Mouse (Mus musculus): ENCODE measurements around the gene Slc22a14.
"Not testable (repeated sequence)": the region's sequence is repeated elsewhere in the genome, so short reads cannot be mapped to it uniquely, and the experiment has no call there.

Gene Slc22a14

DNA sequence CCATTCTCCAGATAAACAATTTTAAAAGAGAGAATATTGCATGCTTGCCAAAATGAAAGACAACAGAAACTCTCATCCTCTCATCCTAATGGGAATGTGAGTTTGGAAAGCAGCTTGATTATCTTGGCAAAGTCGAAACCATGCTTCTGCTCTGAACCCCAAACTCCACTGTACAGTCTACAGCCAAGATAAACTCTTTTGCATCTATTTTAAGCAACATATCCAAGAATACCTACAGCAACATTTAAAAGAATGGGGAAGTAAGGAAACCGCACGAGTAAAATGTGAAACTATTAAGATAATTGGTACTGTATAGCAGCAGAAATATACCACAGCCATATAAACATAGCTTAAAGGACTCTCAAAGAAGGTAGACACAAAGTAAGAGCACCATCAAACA is 36.9 kb downstream of the Slc22a14 start:
- ATAC-seq (ENCODE audit: insufficient number of reproducible peaks, low FRiP score, low TSS enrichment), result no peak

DNA sequence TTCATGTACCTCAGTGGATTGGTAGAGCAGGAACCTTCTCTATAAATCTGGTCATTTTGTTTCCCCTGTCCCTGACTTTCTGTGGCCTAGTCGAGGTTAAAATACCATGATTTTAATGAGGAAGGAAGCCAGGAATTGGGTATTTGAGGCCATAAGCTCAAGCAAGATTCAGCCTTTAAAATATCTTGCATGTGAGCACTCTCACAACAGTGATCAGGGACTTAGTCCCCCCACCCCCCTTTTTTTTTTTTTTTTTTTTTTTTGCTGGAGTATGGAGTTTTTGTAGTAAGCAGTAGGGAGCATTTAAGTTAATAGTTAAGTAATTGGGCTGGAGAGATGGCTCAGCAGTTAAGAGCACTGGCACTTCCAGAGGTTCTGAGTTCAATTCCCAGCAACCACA is 41.2 kb downstream of the Slc22a14 start:
- no peak for ATAC-seq (ENCODE audit: insufficient number of reproducible peaks, low FRiP score, low TSS enrichment)

DNA sequence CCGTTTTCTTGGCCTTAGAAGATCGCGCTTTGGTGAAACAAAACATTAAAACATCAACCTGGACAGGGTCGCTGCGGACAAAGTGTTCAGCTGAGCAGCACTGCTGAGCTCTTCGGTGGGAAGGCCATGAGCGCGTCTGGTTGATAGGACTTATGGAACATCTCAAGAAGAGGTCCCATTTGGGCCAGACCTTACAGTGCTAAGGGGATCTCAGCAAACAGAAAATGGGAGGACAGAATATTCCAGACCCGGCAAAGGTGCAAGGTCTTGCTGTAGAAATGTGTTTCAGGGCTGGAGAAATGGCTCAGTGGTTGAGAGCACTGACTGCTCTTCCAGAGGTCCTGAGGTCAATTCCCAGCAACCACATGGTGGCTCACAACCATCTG is 42.1 kb downstream of the Slc22a14 start:
- ATAC-seq (ENCODE audit: insufficient number of reproducible peaks, low FRiP score, low TSS enrichment), result no peak

DNA sequence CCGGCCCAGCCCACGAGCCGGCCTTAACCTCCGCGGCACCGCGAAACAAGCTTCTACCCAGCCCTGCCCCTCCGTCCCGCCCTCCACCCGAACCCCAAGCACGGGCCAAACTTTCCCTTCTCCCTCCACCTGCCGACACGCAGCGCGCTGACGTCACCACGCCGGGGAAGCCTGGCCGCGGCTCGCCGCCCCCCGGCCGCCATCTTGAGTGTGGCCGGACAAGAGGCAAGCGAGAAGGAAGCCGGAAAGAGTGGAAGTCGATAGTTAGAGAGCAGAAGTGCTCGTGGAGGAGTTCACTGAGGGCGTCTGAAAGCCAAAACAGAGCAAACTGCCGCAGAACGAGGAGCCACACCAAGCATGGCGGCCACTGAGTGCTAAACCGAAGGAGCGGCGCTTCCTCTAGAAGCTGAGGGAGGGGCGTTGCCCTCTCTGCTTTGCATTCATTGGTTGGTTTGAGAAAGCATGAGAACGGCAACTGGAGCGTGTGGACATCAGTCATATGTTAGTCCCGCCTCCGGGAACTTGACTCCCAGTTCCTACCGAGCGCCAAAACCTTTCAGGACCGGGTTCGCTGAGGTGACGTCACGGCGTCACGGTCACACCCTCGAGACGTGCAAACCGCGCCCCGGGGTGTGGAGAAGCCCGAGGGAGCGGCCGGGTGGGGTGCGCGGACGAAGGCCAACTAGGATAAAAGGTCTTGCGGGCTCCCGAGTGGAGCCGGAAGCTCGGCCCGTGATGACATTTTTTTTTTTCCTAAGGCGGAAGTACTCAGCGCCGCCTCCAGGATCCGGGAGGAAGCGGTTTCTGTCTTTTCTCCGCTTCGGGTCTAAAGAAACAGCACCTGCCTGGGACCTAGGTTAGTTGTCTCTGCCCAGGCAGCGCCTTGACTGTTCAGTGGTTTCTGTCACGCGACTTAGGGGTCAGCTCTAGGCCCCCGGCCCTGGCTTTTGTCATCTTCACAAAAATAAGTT is 42.8 kb downstream of the Slc22a14 start, which contains the start of gene Oxsr1:
Gene Oxsr1, minus strand, starts transcription at position 139 of the 971 bp plus-strand sequence.
- peak; percentile 97 for ATAC-seq (ENCODE audit: insufficient number of reproducible peaks, low FRiP score, low TSS enrichment)

DNA sequence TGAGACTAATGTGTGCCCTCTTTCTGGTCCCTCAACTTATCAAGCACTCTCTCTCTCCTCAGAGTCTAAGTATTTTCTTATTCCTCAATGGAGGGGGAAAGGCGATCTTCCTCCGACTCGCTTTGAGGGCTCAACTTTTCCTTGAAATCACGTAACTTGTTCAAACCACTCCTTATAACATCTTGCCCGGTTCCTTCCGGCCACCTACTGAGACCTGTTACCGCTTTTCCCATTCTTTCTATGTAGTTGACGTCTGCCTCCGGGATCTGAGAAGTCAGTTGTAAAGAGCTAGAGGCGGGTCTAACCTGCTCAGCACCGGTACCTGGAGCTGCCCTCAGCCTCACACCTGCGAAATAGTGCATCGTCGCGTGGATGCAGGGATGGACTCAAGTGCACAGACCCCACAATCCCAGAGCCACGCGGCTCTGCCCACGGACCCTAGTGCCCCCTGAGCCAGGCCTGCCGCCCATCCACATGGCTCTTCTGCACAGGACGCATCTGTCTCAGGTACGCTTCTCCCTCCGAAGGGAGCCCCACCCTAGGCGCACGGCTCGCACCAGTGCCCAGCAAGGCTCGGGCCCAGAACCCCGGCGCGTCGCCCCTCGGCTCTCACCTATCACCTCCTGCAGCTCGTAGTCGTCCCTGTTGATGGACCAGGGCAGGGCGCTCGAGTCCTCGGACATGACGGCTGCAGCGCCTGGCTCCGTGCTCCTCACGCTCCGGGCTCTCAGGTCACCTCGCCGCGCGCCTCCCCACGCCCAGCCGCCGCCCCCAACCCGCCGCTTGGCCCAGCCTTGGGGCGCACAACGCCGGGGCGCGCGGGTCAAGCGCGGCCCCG is 43.7 kb downstream of the Slc22a14 start:
- peak; percentile 20 for ATAC-seq (ENCODE audit: insufficient number of reproducible peaks, low FRiP score, low TSS enrichment)

DNA sequence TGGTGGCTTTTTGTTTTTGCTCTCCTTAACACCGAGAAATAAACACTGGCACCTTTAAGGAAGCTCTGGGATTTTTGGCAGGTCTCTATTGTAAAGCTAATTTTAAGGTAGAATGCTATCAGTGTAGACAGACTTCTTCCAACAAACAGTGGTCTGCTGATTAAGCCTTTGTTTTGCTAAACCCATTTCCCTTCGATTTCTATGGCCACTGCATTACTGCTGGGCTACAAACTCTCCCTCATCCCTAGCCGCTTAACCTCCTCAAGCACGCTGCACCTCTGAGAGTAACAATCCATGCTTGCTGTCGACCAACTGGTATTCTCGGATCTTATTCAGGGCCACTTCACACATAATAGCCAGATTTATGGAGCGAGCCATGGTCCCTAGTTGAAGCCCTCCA is 44.4 kb downstream of the Slc22a14 start:
- no peak for ATAC-seq (ENCODE audit: insufficient number of reproducible peaks, low FRiP score, low TSS enrichment)

DNA sequence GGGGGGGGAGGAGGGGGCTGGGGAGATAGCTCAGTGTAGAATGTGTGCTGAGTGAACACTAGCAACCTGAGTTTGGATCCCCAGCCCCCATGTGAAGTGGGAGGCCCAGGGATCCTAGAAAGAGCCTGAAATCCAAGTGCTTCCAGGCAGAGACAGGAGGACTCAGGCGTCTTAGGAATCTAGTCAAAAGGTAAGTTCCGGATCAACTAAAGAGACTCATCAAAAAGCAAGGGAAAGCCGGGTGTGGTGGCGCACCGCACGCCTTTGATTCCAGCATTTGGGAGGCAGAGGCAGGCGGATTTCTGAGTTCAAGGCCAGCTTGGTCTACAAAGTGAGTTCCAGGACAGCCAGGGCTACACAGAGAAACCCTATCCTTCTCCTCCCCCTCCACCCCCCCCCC is 44.9 kb downstream of the Slc22a14 start:
- ATAC-seq (ENCODE audit: insufficient number of reproducible peaks, low FRiP score, low TSS enrichment), result no peak

DNA sequence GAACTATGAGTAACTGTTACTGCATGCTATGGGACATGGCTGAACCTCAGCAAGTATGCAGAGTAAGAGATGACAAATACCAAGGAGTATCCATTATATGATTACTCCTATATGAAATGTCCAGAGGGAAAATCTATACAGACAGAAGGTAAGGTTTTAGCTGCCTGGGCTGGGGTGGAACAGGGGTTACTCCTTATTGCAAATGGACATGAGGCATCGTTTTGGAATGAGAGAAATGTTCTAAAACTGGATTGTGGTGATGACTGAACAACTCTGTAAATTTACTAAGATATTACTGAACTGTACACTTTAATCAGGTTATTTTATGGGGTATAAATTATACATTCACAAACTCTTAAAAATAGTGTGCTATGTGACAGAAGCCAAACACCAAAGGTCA is 46.5 kb downstream of the Slc22a14 start:
- ATAC-seq (ENCODE audit: insufficient number of reproducible peaks, low FRiP score, low TSS enrichment), result no peak

DNA sequence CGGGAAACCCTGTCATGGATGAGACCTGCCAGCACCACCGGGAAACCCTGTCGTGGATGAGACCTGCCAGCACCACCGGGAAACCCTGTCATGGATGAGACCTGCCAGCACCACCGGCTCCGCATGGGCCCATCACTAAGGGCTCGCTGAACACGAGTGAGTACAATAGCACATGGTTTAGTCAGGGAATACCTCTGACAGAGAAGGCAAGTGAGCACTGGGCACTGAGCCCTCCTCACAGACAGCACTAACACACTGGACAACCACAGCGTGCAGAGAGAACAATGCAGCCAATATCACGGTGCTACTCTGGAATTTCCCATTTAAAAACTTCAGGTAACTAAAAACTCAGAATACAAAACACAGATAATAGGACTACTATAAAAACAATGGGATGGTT is 52.3 kb downstream of the Slc22a14 start:
- ATAC-seq (ENCODE audit: insufficient number of reproducible peaks, low FRiP score, low TSS enrichment), result peak; percentile 40; the same call in 1 of the 2 replicates

DNA sequence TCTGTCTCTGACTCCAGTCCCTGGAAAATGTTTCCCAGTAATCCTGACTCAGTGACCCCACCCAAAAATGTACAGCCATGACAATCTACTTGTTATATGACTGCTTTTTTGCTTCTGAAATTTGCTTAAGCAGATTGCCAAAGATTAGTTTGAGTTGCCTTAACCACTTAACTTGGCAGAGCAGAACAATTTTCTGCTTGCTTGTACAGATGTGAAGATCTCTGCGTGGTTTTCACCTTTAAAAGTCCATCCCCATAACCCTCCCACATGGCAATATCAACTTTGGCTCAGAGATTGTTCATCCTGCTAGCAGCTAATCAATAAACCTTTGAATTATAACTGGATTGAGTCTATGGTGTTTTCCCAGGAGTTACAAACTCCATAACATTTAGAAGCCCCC is 56.3 kb downstream of the Slc22a14 start:
- ATAC-seq (ENCODE audit: insufficient number of reproducible peaks, low FRiP score, low TSS enrichment), result no peak

DNA sequence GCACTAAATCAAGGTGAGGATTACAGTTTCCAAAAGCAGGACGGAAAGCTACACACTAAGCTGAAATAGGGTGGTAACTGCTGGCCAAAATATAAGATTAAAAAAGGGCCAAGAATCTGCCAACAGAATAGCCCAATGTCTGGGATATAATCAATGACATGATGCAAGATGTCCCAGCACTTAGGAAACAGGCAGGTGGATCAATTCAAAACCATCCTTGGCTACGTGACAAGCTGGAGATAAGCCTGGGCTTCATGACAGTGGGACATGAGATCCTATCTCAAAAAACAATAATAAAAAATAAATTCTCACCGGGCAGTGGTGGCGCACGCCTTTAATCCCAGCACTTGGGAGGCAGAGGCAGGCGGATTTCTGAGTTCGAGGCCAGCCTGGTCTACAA is 59.5 kb downstream of the Slc22a14 start:
- ATAC-seq (ENCODE audit: insufficient number of reproducible peaks, low FRiP score, low TSS enrichment), result no peak

DNA sequence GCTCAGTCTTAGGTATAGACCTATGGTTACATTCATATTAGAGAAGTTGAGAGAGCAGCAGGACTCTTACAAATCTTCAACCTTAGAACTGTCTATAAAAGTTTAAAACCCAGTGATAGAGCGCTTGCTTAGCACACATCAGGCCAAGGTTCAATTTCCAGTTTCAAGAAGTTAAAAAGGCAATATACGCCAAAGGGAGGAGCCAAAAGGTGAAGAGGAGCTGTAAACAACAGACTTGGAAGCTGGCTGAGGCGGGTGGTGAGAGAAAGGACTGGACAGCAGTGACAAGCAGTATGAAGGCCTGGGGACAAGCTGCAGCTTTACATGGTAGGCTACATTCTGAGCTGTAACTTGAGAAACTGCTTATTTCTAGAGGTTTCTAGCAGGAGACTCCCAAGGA is 66.8 kb downstream of the Slc22a14 start:
- no peak for ATAC-seq (ENCODE audit: insufficient number of reproducible peaks, low FRiP score, low TSS enrichment)

DNA sequence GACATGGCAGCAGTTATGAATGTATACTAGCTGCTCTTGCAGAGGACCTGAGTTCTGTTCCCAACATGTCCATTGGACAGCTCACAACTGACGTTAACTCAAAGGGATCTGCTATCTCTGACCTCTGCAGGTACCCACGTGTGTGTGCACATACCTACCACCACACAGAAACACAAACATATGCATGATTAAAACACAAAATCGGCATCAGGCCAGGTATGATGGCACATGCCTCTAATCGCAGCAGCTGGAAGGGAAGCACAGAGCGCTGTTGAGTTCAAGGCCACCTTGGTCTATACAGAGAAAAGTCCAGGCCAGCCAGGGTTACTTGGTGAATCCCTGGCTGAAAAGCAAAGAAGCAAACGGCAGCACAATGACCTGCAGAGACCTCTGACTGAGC is 67.7 kb downstream of the Slc22a14 start:
- no peak for ATAC-seq (ENCODE audit: insufficient number of reproducible peaks, low FRiP score, low TSS enrichment)

DNA sequence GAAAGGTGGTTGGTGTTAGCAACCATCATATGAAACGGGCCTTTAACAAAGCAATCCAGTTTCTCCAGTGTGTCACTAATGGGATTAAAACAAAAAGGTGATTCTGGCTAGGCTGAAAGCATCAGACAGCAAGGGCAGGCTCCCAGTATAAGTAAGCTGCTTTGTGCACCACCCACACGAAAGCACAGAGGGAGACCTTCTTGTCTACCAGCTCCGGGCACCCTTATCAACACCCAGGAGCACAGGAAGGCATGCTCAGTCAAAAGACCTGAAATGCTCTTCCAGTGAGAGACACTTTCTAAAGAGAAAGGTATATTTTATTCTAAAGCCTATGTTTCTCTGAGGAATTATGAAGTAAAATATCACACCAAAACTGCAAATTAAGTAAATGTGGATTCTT is 74.6 kb downstream of the Slc22a14 start:
- no peak for ATAC-seq (ENCODE audit: insufficient number of reproducible peaks, low FRiP score, low TSS enrichment)

DNA sequence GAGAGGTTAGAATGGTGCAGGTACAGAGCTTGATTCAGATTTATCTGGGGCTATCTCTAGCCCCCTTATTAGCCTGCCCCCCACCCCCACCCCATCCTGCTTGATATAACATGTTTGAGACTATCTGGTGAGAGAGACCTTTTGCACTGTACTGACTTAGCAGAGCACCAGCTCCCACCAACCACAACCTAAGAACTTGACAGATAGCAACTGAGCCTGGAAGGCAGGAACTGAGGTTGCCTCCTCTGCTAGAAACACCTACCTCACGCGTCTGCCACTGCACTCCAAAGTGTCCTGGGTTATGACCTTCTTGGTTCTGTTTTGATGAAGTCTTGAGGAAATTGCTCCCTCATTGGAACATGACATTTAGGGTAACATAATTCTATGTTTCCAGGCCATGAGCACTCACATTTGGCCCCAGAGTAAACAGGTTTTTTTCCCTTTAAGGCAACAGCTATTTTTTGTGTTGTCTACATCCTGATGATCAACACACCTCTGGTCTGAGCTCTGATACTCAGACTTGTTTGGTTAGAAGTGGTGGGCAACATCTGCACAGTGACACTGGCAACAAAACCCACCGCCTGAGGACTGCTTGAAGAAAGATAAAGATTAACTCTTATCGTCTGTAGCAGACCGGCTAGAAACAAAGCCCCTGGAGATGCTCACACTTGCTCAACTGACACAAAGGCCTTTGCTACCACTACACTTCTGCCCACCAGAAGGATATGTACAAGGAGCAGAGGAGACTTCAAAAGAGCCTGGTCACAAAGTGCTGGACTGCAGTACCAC is 84.3 kb downstream of the Slc22a14 start:
- ATAC-seq (ENCODE audit: insufficient number of reproducible peaks, low FRiP score, low TSS enrichment), result no peak

DNA sequence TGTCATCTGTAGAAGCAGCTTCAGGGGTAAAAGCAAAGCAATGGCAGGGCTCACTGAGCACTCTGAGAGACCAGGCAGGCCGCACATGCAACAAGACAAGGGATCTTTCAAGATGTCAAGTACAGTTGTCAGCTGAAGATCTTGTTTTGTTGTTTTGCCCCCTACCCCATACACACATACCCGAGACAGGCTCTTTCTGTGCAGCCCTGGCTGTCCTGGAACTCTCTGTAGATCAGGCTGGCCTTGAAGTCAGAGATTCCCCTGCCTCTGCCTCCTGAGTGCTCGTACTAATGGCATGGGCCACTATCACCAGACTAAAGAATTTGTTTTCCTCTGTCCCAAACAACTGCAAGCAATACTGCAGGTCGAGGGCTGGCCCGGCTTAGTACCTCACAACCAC is 87.3 kb downstream of the Slc22a14 start:
- no peak for ATAC-seq (ENCODE audit: insufficient number of reproducible peaks, low FRiP score, low TSS enrichment)

DNA sequence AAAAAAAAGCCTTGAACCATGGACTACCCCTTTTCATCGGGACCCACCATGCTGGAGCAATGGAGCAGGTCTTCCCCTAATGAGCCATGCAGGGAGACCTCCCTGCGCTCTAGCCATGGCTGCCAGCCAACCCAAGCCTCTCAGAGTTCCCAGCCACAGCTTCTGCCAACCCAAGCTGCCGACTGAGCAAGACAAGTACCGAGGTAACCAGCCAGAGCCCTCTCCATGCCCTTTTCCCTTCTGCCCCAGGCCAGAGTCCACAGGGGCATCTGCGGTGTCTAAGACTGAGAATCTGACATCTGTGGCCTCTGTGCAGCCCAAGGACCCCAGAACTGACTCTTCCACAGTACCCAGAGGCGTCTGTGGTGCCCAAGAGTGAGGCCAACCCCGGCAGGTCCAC is 89.0 kb downstream of the Slc22a14 start:
- no peak; the same call in 1 of the 2 replicates for ATAC-seq (ENCODE audit: insufficient number of reproducible peaks, low FRiP score, low TSS enrichment)

DNA sequence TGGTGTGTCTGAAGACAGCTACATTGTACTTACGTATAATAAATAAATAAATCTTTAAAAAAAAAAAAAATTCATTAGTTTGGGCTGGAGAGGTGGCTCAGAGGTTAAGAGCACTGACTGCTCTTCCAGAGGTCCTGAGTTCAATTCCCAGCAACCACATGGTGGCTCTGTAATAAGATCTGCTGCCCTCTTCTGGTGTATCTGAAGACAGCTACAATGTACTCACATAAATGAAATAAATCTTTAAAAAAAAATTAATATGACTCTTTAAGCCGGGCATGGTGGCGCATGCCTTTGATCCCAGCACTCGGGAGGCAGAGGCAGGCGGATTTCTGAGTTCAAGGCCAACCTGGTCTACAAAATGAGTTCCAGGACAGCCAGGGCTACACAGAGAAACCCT is 90.5 kb downstream of the Slc22a14 start:
- ATAC-seq (ENCODE audit: insufficient number of reproducible peaks, low FRiP score, low TSS enrichment), result not testable (repeated sequence)

DNA sequence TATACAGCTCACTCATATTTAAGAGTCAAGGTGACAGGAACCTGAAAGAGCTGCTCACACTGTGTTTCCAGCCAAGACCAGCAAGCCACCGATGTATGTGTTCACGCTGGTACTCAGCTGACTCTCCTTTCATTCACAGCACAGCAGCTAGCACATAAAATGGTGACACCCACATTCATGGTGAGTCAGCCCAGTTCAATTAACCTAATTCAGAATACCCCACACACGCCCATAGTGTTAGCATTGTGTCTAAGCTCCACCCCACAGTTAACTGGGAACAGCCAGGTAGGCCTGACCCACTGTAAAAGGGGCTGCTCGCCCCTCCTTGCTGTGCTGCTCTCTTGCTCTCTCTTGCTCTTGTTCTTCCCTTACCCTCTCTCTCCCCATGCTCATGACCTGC is 93.9 kb downstream of the Slc22a14 start:
- no peak for ATAC-seq (ENCODE audit: insufficient number of reproducible peaks, low FRiP score, low TSS enrichment)

DNA sequence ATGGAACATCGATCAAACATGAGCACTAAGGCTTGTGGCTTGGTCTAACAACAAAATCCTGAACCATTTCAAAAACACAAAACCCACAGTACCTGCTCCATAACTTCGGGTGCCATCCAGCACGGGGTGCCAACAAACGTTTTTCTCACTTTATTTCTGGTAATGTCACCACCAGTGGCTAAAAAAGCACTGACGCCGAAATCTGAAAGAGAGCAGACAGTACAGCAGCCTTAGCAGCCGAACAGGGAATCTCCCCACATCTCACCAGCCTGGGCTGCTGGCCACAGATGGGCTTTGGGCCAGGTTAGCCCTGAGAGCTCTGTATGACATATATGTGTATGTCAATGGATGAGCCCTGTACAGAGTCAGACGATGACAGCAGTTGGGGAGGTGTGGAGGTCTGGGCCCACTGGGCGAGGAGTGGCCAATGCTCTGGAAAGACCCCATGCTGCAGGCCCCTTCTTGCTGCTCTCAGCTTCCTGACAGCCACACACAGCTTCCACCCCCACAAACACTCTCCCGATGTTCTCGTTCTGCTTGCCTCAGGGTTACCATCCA is 96.7 kb downstream of the Slc22a14 start:
- no peak for ATAC-seq (ENCODE audit: insufficient number of reproducible peaks, low FRiP score, low TSS enrichment)
